Mouse (Mus musculus) cortical plate, adult 2 months (tissue): ENCODE data around the gene Arf1.

Experiments used
- CTCF ChIP-seq: fragments of 200-500 bp; IDR thresholded peaks from 2 replicates; pipeline ENCODE4 v1.5.1; 2011; ENCODE audit warnings: mild to moderate bottlenecking, control low read depth, low read length; ENCODE audit not compliant: insufficient read depth; ENCODE audit errors: extremely low read depth
- POLR2A ChIP-seq: fragments of 200-500 bp; IDR thresholded peaks from 2 replicates; pipeline ENCODE4 v1.6.1; 2011; ENCODE audit warnings: mild to moderate bottlenecking, low read length, control low read depth; ENCODE audit not compliant: insufficient read depth; ENCODE audit errors: extremely low read depth

- TF ChIP-seq CTCF: no peak
- no peak for TF ChIP-seq POLR2A
Measured at GRCm38 (mm10) chr11:59241841-59242240, 13.8 kb upstream of the Arf1 start.
